Mouse (Mus musculus) bone marrow, adult 2 months (tissue): Measurements from ENCODE around the gene Zscan12. TPM values are rescaled to one million over a fixed set of nuclear protein-coding genes. Genes with fewer than 3 reads are reported as not detected.

Experiments
- H3K27ac ChIP-seq: fragments of 200-500 bp; 2 replicates; pipeline ENCODE4 v1.5.1; 2012; ENCODE audit warnings: low read depth, mild to moderate bottlenecking, control low read depth, inconsistent platforms, low read length; ENCODE audit not compliant: control insufficient read depth, poor library complexity, insufficient read depth
- H3K4me1 ChIP-seq: fragments of 200-500 bp; 2 replicates; pipeline ENCODE4 v1.6.1; 2011; ENCODE audit warnings: low read length; ENCODE audit not compliant: control insufficient read depth, insufficient read depth
- H3K4me3 ChIP-seq: fragments of 200-500 bp; replicated peaks from 2 replicates; pipeline ENCODE3; 2011; ENCODE audit warnings: mild to moderate bottlenecking, low read depth, low read length, control low read depth; ENCODE audit not compliant: control insufficient read depth
- CTCF ChIP-seq: fragments of 200-500 bp; IDR thresholded peaks from 2 replicates; pipeline ENCODE4 v1.5.1; 2011; ENCODE audit warnings: low read length, control low read depth; ENCODE audit not compliant: control insufficient read depth, insufficient read depth
- POLR2A ChIP-seq: fragments of 200-500 bp; IDR thresholded peaks from 2 replicates; pipeline ENCODE4 v1.6.1; 2011; ENCODE audit warnings: low read depth, mild to moderate bottlenecking, control low read depth, low read length, borderline replicate concordance; ENCODE audit not compliant: control insufficient read depth
- WGBS: fragments of 180-500 bp; shearing (Covaris S2); methylation state at CpG from one replicate; pipeline ENCODE4 v1.1.7; 2018; 5-methylcytosine and 5-hydroxymethylcytosine counted together
- polyA plus RNA-seq: library from polyadenylated mRNA; stranded (reverse); fragments of >200 nt; gene quantifications from 2 replicates; pipeline ENCODE4 v1.2.4, GENCODE M21; 2011; ENCODE audit warnings: low replicate concordance; ENCODE audit not compliant: missing spikeins, insufficient read depth, insufficient read length

Zscan12 gene
- polyA plus RNA-seq, 1 experiment, result 5.9 TPM

DNA sequence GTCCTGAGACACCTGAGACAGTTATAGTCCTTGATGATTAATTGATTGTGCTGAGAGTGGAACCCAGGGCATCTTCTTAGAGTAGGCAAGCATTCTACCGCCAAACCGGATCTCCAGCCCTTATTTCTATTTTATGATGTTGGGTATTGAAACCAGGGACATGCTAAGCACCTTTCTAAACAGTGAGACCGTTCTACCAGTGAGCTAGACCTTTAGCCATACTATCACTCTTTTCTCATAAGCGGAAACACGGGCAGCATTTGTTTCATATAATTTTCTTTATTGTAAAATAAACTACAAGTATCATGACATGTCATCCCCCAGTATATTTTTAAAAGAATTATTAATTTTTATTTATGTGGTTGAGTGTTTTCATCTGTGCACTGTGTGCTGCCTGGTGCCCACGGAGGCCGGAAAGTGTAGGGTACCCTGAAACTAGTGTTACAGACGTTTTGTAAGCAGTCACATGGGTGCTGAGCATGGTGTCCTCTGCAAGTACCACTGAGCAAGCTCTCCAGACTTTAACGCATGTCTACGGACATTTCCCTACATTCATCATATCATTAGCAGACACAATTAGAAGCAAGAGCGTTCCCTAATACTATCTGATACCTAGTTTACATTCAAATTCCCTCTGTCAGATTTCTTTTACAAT lies 46.3 kb downstream of the Zscan12 start:
- Histone ChIP-seq H3K27ac (no peak overlapping the region), H3K4me1 (no peaks in the 10 kb centered on the region), H3K4me3 (peak overlapping the region; percentile 66)
- no peak for TF ChIP-seq CTCF
- TF ChIP-seq POLR2A, result no peak
- 63% methylated on average over 11 of the region's 11 CpGs for WGBS

DNA sequence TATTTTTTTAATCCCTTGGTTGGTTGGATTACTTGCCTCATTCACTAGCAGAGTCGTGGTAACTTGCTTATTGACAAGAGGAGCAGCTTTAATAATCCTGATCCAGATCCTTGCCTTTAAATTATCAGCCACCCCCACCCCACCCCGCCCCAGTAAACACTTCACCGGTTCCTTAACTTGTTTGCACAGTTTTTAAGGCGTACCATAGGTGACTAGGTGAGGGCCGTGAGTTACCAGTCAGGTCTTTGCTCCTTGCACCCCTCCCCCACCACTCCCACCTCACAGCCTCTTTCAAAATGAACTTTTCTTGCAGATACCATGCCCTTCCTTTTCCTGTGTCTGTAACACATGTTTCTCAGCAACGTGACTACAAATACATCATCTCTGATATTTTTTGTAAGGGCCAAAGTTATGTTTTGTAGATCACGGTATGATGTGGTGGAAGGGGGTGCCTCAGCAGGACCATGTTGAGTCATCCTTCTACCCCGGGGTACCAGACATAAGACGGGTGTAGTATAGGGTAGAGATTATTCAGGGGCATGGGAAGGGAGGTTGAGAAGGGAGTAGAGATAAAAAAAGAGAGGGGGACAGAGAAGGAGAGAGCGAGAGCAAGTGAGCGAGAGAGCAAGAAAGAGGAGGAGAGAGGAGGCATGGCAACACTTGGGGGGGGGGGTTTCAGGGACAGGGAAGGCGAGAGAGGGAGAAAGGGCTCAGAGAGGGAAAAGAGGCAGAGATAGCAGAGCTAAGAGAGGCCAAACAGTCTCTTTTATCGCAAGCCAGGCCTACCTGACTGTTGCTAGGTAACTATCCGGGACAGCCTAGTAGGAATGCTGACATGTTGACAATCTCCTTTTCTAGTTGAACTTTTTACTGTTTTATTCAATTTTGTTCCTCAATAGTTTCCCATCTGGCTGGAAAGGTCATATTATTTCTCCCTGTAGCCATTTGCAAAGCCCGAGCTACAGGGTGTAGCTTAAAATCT lies 51.9 kb downstream of the Zscan12 start:
- H3K27ac ChIP-seq, result no peak overlapping the region
- no peaks in the 10 kb centered on the region for H3K4me1 ChIP-seq
- WGBS, result 68% methylated on average over 15 of the region's 15 CpGs
- no peak overlapping the region for H3K4me3 ChIP-seq
- TF ChIP-seq CTCF, result no peak
- no peak for TF ChIP-seq POLR2A

DNA sequence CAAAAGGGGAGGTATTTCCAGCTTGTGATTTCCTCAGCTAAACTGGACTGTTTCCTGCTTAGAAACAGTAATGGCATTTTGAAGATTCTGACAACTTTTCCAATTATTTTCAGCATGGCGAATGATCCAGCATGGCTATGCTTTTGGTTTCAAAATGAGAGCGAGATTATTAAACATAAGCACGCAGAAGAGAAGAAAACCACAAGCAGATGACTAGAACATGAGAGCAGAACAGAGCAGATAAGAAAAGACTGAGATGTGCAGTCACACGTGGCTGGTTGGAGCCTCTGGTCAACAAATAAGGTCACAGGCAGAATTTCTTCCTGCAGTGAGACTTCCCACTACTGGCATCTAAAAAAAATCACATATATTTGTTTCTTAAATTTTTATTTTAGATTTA lies 52.6 kb downstream of the Zscan12 start:
- TF ChIP-seq CTCF, result no peak
- no peak for TF ChIP-seq POLR2A
- H3K27ac ChIP-seq, result no peak overlapping the region
- no peaks in the 10 kb centered on the region for H3K4me1 ChIP-seq
- WGBS, result 52% methylated on average over 4 of the region's 4 CpGs
- H3K4me3 ChIP-seq, result no peak overlapping the region

DNA sequence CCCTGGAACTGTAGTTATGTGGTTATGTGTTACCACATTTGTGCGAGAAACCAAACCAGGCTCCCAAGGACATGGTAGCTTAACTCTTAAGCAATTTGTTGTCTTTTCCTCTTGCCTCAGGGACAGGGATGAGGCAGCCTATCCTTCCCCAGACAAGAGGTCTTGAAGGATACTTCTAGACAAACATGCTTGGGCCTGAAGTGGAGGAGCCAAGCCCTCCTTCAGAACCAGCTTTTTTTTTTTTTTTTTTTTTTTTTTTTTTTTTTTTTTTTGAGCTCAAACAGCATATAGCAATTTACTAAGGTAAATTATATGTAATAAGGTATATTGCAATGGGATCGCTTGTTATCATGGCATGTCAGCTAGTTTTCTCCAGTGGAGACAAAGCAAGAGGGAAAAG lies 53.1 kb downstream of the Zscan12 start:
- no peaks in the 10 kb centered on the region for H3K4me1 ChIP-seq
- no peak overlapping the region for H3K27ac ChIP-seq
- TF ChIP-seq CTCF (no peak), POLR2A (no peak)
- no peak overlapping the region for H3K4me3 ChIP-seq
- 67% methylated on average over 2 of the region's 2 CpGs for WGBS

DNA sequence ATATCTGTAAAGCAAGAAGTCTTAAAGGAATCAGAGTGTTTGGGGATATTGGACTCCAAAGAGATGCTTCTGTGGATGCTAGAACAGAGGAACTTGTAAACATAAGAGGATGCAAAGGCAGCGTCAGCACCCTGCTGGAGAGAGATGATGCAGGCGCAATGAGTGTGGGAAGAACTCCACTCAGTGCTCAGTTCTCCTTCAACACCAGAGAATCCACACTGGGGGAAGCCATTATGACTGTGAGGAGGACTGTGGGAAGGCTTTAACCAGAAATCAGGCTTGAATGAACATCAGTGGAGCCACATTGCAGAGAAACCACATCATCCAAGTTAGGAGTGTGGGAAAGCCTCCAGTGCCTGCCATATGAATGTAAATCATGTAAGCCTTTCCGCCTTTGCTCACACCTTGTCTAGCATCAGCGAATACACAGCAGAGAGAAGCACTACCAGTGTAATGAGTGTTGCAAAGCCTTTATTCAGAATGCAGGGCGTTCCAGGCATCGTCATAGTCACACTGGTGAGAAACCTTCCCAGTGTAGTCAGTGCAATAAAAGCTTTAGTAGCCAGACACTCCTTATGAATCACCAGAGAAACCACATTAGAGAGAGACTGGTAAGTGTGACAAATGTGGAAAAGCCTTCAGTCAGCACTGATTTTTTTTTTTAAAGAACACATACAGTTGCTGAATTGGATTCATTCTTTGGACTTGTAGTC lies 54.8 kb downstream of the Zscan12 start:
- TF ChIP-seq CTCF, result no peak
- TF ChIP-seq POLR2A, result no peak
- Histone ChIP-seq H3K4me3 (no peak overlapping the region), H3K27ac (no peak overlapping the region), H3K4me1 (no peaks in the 10 kb centered on the region)
- 76% methylated on average over 6 of the region's 6 CpGs for WGBS

DNA sequence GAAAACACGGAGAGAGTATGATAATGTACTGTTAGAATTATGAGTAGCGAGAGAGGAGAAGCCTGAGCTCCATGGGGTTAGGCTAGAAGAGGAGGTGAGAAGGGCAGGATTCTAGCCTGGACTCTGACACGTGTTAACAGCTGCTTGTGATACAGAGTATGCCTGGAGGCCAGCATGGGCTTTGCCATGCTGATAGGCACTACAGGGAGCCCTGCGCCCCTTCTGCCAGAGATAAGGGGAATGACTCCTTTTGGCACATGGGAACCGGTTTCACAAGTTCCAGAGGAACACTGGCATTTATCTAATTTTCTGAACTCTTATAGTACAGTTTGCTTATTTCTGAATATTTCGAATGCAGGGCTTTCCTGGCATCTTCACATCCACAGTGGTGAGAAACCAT lies 56.2 kb downstream of the Zscan12 start:
- Histone ChIP-seq H3K27ac (no peak overlapping the region), H3K4me3 (no peak overlapping the region), H3K4me1 (no peaks in the 10 kb centered on the region)
- TF ChIP-seq POLR2A (no peak), CTCF (no peak)
- WGBS, result 61% methylated on average over 6 of the region's 6 CpGs

Other genes starting within 250 kb of the Zscan12 start
- gene Olfr263, start 233.2 kb upstream of the Zscan12 start, polyA plus RNA-seq, result not detected in 2 replicates
- gene Olfr1368, start 217.0 kb upstream of the Zscan12 start, polyA plus RNA-seq, result not detected in 2 replicates
- 41.4 and 45.6 TPM in 2 replicates for gene Trim27, start 183.4 kb upstream of the Zscan12 start, polyA plus RNA-seq
- gene Gpx5, start 70.1 kb upstream of the Zscan12 start, polyA plus RNA-seq, result not detected in 2 replicates
- not detected in 2 replicates for gene Gpx6, start 50.7 kb upstream of the Zscan12 start, polyA plus RNA-seq
- not detected in 2 replicates for gene Olfr1367, start 15.9 kb upstream of the Zscan12 start, polyA plus RNA-seq
- 17.1 and 25.5 TPM in 2 replicates for gene Zkscan3, start 39.9 kb downstream of the Zscan12 start, polyA plus RNA-seq
- not detected in 2 replicates for gene Pgbd1, start 78.2 kb downstream of the Zscan12 start, polyA plus RNA-seq
- gene Zscan26, start 90.9 kb downstream of the Zscan12 start, polyA plus RNA-seq, result 8.0 and 14.1 TPM in 2 replicates
- gene Nkapl, start 105.7 kb downstream of the Zscan12 start, polyA plus RNA-seq, result 0.66 TPM in 1 of 2 replicates, not detected in the other
- gene Zkscan4, start 116.1 kb downstream of the Zscan12 start, polyA plus RNA-seq, result not detected in 2 replicates
- gene Gm10065, start 116.6 kb downstream of the Zscan12 start, polyA plus RNA-seq, result not detected in 2 replicates
- 1.6 TPM in 1 of 2 replicates, not detected in the other for gene AK157302, start 132.4 kb downstream of the Zscan12 start, polyA plus RNA-seq
- 14.1 TPM in 1 of 2 replicates, not detected in the other for gene Gm11273, start 138.6 kb downstream of the Zscan12 start, polyA plus RNA-seq
- 2.1 and 6.4 TPM in 2 replicates for gene Zkscan8, start 168.3 kb downstream of the Zscan12 start, polyA plus RNA-seq
- gene Olfr1366, start 180.0 kb downstream of the Zscan12 start, polyA plus RNA-seq, result not detected in 2 replicates
- 0.90 and 1.00 TPM in 2 replicates for gene Olfr1535, start 197.1 kb downstream of the Zscan12 start, polyA plus RNA-seq
- gene Olfr1364, start 218.9 kb downstream of the Zscan12 start, polyA plus RNA-seq, result not detected in 2 replicates